Mouse (Mus musculus): Measurements from ENCODE around the gene Camk1d. TPM values are rescaled to one million over a fixed set of nuclear protein-coding genes. Genes with fewer than 3 reads are reported as not detected.
A peak's percentile ranks its signal among the peaks of the same experiment; 100 is the strongest.

Gene Camk1d
- total and polyA plus RNA-seq, 2 experiments, result 17.0 to 47.7 TPM

DNA sequence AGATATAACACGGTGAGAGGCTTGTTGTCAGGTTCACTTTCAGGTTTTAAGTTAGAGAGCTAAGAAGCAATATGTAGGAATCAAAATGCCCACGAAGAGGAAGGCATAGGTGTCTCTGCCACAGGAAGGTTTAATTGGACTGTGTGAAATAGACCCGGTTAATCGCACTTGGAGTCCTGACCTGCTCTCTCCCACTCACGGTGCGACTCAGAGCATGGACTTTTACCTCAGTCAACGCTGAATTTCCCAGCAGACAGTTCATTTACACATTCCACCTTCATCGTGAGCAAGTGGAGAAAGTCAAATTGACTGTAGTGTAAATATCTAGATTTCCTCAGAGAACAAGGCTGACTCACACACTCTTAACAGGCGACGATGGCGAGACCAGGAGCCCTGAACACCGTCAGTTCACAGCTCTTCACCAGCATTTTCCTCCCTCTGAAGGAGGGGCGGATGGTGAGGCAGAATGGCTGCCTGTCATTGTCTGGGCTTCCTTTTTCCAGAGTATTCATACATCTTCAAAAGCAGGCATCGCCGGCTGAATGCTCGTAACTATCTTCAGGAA, 255.6 kb downstream of the Camk1d start:
- 64% methylated on average over 16 of the region's 16 CpGs for WGBS
- H3K27ac ChIP-seq (replicated peaks; ENCODE audit: insufficient read depth, low read depth, low read length), result no peak overlapping the region
- no peaks in the 10 kb centered on the region for H3K27me3 ChIP-seq (ENCODE audit: control insufficient read depth, insufficient read depth, low read length)
- H3K4me1 ChIP-seq (ENCODE audit: control insufficient read depth, insufficient read depth, low read length), result no peaks in the 10 kb centered on the region; the same call in none of the 2 replicates
- H3K9ac ChIP-seq (ENCODE audit: low read depth, low read length), result no peak overlapping the region
- H3K36me3 ChIP-seq (ENCODE audit: control insufficient read depth, insufficient read depth, low read length), result no peaks in the 10 kb centered on the region
- peak; percentile 30 for DNase-seq (ENCODE audit: extremely low read depth, low read depth, low spot score)
- TF ChIP-seq POLR2A (IDR thresholded peaks at IDR 0.05; ENCODE audit: extremely low read depth, insufficient read depth, low read length) (no peak), CTCF (IDR thresholded peaks at IDR 0.05; ENCODE audit: low read depth, low read length) (no peak)
- H3K79me2 ChIP-seq (ENCODE audit: control insufficient read depth, insufficient read depth, low read length), result peaks cover 3% of the 10 kb centered on the region; the same call in 1 of the 2 replicates
- no peak overlapping the region for H3K4me3 ChIP-seq (ENCODE audit: insufficient read depth, low read depth, low read length)

DNA sequence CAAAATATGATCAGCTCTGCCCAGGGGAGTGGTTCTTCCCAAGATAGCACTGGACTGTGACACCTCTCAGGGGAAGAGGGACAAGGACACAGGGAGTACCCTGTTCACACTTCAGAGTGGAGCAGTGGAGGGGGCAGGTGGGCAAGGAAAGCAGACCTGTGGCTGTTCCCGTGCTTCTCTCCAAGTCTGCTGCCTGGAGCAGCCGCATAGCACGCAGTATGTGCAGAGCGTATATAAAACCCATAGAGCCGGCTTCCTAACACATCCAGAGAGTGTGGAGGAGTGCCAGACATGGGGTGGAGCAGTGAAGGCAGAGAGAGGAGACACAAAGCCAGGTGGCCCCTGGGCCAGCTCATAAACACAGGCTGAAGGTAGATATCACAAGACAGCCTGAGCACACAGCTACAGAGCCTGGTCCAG, 256.2 kb downstream of the Camk1d start:
- no peaks in the 10 kb centered on the region for H3K27me3 ChIP-seq (ENCODE audit: control insufficient read depth, insufficient read depth, low read length)
- no peak overlapping the region for H3K9ac ChIP-seq (ENCODE audit: low read depth, low read length)
- DNase-seq (ENCODE audit: extremely low read depth, low read depth, low spot score), result no peak
- no peaks in the 10 kb centered on the region; the same call in none of the 2 replicates for H3K4me1 ChIP-seq (ENCODE audit: control insufficient read depth, insufficient read depth, low read length)
- 93% methylated on average over 5 of the region's 5 CpGs for WGBS
- H3K36me3 ChIP-seq (ENCODE audit: control insufficient read depth, insufficient read depth, low read length), result no peaks in the 10 kb centered on the region
- no peak for TF ChIP-seq CTCF (IDR thresholded peaks at IDR 0.05; ENCODE audit: low read depth, low read length)
- TF ChIP-seq POLR2A (IDR thresholded peaks at IDR 0.05; ENCODE audit: extremely low read depth, insufficient read depth, low read length), result no peak
- H3K79me2 ChIP-seq (ENCODE audit: control insufficient read depth, insufficient read depth, low read length), result peaks cover 3% of the 10 kb centered on the region; the same call in 1 of the 2 replicates
- no peak overlapping the region for H3K27ac ChIP-seq (replicated peaks; ENCODE audit: insufficient read depth, low read depth, low read length)
- no peak overlapping the region for H3K4me3 ChIP-seq (ENCODE audit: insufficient read depth, low read depth, low read length)

DNA sequence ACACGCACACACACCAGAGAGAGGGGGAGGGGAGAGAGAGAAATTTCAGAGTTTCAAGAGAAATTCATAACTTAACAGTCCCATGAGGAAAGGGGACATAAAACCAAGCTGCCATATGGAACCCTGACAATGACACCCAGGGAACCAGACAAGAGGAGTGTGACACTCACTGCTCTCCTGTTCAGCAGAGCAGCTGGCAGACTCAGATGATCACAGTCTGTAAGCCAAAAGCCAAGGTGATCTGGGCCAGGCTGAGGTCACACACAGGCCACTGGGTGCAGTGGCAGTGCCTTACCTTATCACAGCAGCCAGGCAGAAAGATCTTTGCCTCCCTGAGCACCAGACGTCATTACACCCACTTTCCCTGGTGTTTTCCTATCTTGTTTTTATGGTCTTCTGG, 258.2 kb downstream of the Camk1d start:
- DNase-seq (ENCODE audit: extremely low read depth, low read depth, low spot score), result peak; percentile 94
- peaks cover 3% of the 10 kb centered on the region; the same call in 1 of the 2 replicates for H3K79me2 ChIP-seq (ENCODE audit: control insufficient read depth, insufficient read depth, low read length)
- H3K9ac ChIP-seq (ENCODE audit: low read depth, low read length), result no peak overlapping the region
- H3K27ac ChIP-seq (replicated peaks; ENCODE audit: insufficient read depth, low read depth, low read length), result no peak overlapping the region
- H3K4me3 ChIP-seq (ENCODE audit: insufficient read depth, low read depth, low read length), result no peak overlapping the region
- WGBS, result 18% methylated on average over 2 of the region's 2 CpGs
- H3K4me1 ChIP-seq (ENCODE audit: control insufficient read depth, insufficient read depth, low read length), result no peaks in the 10 kb centered on the region; the same call in none of the 2 replicates
- 0 out of 2 replicates have a peak, but pooled peaks have one; percentile 10 for TF ChIP-seq CTCF (IDR thresholded peaks at IDR 0.05; ENCODE audit: low read depth, low read length)
- no peak for TF ChIP-seq POLR2A (IDR thresholded peaks at IDR 0.05; ENCODE audit: extremely low read depth, insufficient read depth, low read length)
- no peaks in the 10 kb centered on the region for H3K36me3 ChIP-seq (ENCODE audit: control insufficient read depth, insufficient read depth, low read length)
- no peaks in the 10 kb centered on the region for H3K27me3 ChIP-seq (ENCODE audit: control insufficient read depth, insufficient read depth, low read length)

DNA sequence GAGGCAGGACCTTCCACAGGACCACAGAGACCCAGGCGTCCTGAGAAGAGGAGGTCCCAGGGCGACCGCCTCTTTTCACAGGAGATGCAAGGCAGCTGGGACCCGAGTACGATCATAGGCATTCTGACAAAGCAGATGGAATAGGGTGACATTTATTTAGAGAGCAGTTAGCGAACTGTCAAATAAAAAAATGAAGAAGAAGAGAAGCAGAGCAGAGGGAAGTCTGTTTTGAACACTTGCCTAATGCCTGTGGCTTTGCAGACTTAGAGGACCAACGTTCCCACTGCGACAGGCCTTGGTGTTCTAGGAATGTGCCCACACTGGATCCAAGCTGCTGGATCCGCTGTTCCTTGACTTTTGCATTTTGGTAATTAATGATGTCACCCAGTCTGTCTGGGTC, 259.5 kb downstream of the Camk1d start:
- H3K4me3 ChIP-seq (ENCODE audit: insufficient read depth, low read depth, low read length), result no peak overlapping the region
- WGBS, result 93% methylated on average over 9 of the region's 9 CpGs
- H3K36me3 ChIP-seq (ENCODE audit: control insufficient read depth, insufficient read depth, low read length), result no peaks in the 10 kb centered on the region
- DNase-seq (ENCODE audit: extremely low read depth, low read depth, low spot score), result no peak
- H3K27ac ChIP-seq (replicated peaks; ENCODE audit: insufficient read depth, low read depth, low read length), result no peak overlapping the region
- H3K4me1 ChIP-seq (ENCODE audit: control insufficient read depth, insufficient read depth, low read length), result no peaks in the 10 kb centered on the region; the same call in none of the 2 replicates
- TF ChIP-seq POLR2A (IDR thresholded peaks at IDR 0.05; ENCODE audit: extremely low read depth, insufficient read depth, low read length) (no peak), CTCF (IDR thresholded peaks at IDR 0.05; ENCODE audit: low read depth, low read length) (no peak)
- H3K27me3 ChIP-seq (ENCODE audit: control insufficient read depth, insufficient read depth, low read length), result no peaks in the 10 kb centered on the region
- H3K79me2 ChIP-seq (ENCODE audit: control insufficient read depth, insufficient read depth, low read length), result no peaks in the 10 kb centered on the region; the same call in 1 of the 2 replicates
- H3K9ac ChIP-seq (ENCODE audit: low read depth, low read length), result no peak overlapping the region

DNA sequence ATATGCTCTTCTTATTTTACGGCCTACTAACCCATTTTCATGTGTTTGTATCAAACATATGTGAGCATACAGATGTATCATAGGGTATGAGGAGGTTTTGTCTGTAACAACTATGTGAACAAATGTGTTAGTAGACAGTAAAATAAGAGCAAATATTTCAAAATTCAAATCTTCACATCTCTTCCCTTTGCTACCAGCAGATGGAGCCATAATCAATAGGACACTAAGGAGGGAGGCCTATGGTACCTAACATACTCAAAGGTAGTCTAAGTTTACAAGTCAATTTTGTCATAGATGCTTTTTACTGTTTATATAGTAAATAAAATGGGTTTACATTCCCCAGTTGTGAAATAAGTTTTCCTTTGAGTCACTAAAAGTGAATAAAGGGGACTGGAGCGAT, 262.7 kb downstream of the Camk1d start:
- no peak overlapping the region for H3K4me3 ChIP-seq (ENCODE audit: insufficient read depth, low read depth, low read length)
- H3K27me3 ChIP-seq (ENCODE audit: control insufficient read depth, insufficient read depth, low read length), result no peaks in the 10 kb centered on the region
- no peak overlapping the region for H3K9ac ChIP-seq (ENCODE audit: low read depth, low read length)
- no peak overlapping the region for H3K27ac ChIP-seq (replicated peaks; ENCODE audit: insufficient read depth, low read depth, low read length)
- H3K4me1 ChIP-seq (ENCODE audit: control insufficient read depth, insufficient read depth, low read length), result no peaks in the 10 kb centered on the region
- H3K36me3 ChIP-seq (ENCODE audit: control insufficient read depth, insufficient read depth, low read length), result no peaks in the 10 kb centered on the region
- TF ChIP-seq POLR2A (IDR thresholded peaks at IDR 0.05; ENCODE audit: extremely low read depth, insufficient read depth, low read length), result no peak
- 0 out of 2 replicates have a peak, but pooled peaks have one; percentile 10 for TF ChIP-seq CTCF (IDR thresholded peaks at IDR 0.05; ENCODE audit: low read depth, low read length)
- DNase-seq (ENCODE audit: extremely low read depth, low read depth, low spot score), result peak; percentile 38
- 93% methylated on average over 2 of the region's 2 CpGs for WGBS
- H3K79me2 ChIP-seq (ENCODE audit: control insufficient read depth, insufficient read depth, low read length), result no peaks in the 10 kb centered on the region; the same call in 1 of the 2 replicates

DNA sequence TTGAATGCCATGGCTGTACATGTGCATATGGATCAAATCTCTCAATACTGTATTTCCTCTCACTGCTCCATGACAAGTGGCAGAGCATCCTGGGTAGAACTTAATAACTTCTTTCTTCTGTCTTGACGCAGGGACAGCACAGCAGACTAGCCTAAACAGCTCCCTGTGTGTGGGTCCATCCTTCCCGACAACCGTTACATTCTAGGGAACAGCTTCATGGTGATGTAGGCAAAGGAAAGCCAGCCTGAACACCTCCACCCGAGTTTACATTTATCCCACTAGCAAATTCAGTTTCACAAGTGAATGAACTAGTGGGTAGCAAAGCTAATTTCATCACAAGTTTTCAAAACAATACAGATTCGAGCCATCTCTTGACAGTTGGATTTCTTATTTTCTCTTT, 269.0 kb downstream of the Camk1d start:
- TF ChIP-seq CTCF (IDR thresholded peaks at IDR 0.05; ENCODE audit: low read depth, low read length) (no peak), POLR2A (IDR thresholded peaks at IDR 0.05; ENCODE audit: extremely low read depth, insufficient read depth, low read length) (no peak)
- DNase-seq (ENCODE audit: extremely low read depth, low read depth, low spot score), result no peak
- Histone ChIP-seq H3K4me3 (ENCODE audit: insufficient read depth, low read depth, low read length) (no peak overlapping the region), H3K27ac (replicated peaks; ENCODE audit: insufficient read depth, low read depth, low read length) (no peak overlapping the region), H3K9ac (ENCODE audit: low read depth, low read length) (no peak overlapping the region), H3K4me1 (ENCODE audit: control insufficient read depth, insufficient read depth, low read length) (no peaks in the 10 kb centered on the region), H3K27me3 (ENCODE audit: control insufficient read depth, insufficient read depth, low read length) (no peaks in the 10 kb centered on the region), H3K36me3 (ENCODE audit: control insufficient read depth, insufficient read depth, low read length) (peaks cover 4% of the 10 kb centered on the region; the same call in 1 of the 2 replicates), H3K79me2 (ENCODE audit: control insufficient read depth, insufficient read depth, low read length) (peaks cover 3% of the 10 kb centered on the region; the same call in 1 of the 2 replicates)
- 89% methylated on average over 5 of the region's 5 CpGs for WGBS
